Comparison of ENCODE assay signal across 22 mouse cellular contexts in genomic region chr2:104371606-104372130, GRCm38 (mm10). TPM values are rescaled to one million over a fixed set of nuclear protein-coding genes. Genes with fewer than 3 reads are reported as not detected.
"Had no signal": no experiment of that assay in that cellular context is flagged by ENCODE, and none has a peak within 500 bp of the region (broad histone marks: within the 10 kb centered on the region; RNA-seq: fewer than 3 reads in every experiment).

No protein-coding gene starts in this region.

- DNase-seq: liver, postnatal 0 days; lung, adult 2 months; lung, postnatal 14 days; lung, postnatal 36 days; retina, postnatal 1 day; right cerebral cortex, adult 18-20 months; right cerebral cortex, postnatal 25 days; right cerebral cortex, postnatal 4 days; spleen, adult 18-20 months; thymus, adult 18-20 months; thymus, postnatal 25 days; thymus, postnatal 4 days had no signal

- H3K9me3 ChIP-seq: lung, embryonic 15.5 days; megakaryocyte, embryonic 14.5 days; midbrain, embryonic 13.5 days; midbrain, embryonic 15.5 days; neural tube, embryonic 12.5 days had no signal

- H3K27me3 ChIP-seq: lung, embryonic 15.5 days; midbrain, embryonic 13.5 days; midbrain, embryonic 15.5 days; neural tube, embryonic 12.5 days had no signal

- H3K27ac ChIP-seq: lung, embryonic 15.5 days; macrophage; midbrain, embryonic 13.5 days; midbrain, embryonic 15.5 days; neural tube, embryonic 12.5 days had no signal

- H3K4me3 ChIP-seq: lung, embryonic 15.5 days; megakaryocyte, embryonic 14.5 days; midbrain, embryonic 13.5 days; midbrain, embryonic 15.5 days; neural tube, embryonic 12.5 days had no signal

- ATAC-seq: liver, postnatal 0 days; lung, postnatal 0 days; midbrain, embryonic 13.5 days; midbrain, embryonic 15.5 days had no signal

- H3K36me3 ChIP-seq: lung, embryonic 15.5 days; midbrain, embryonic 13.5 days; midbrain, embryonic 15.5 days; neural tube, embryonic 12.5 days had no signal

RNA-seq across cellular contexts. Expression of gene D430041D05Rik, which starts 39.1 kb away (rescaled TPM):
- total RNA-seq: megakaryocyte progenitor cell, adult 5-6 weeks; monocyte, adult 5-6 weeks had no signal
- polyA plus RNA-seq: macrophage; small intestine, adult 2 months had no signal
